Mouse (Mus musculus) intestine, embryonic 16.5 days (tissue): ENCODE measurements around the gene Lin28a. TPM values are rescaled to one million over a fixed set of nuclear protein-coding genes. Genes with fewer than 3 reads are reported as not detected.

Experiments used
- ATAC-seq: fragments of 200-750 bp; cut with Nextera tagmentation; 2 replicates; pipeline ENCODE4 v1.8.0; 2017; ENCODE audit warnings: moderate TSS enrichment, moderate library complexity
- H3K27ac ChIP-seq: fragments of 300-500 bp; sonication (generic); 2 replicates; pipeline ENCODE4 v1.5.1; 2014; ENCODE audit warnings: mild to moderate bottlenecking, low read length
- H3K27me3 ChIP-seq: fragments of 300-500 bp; sonication (generic); replicated peaks from 2 replicates; pipeline ENCODE4 v1.6.1; 2014; ENCODE audit warnings: low read length, control low read depth, mixed read lengths; ENCODE audit not compliant: control insufficient read depth, insufficient read depth
- H3K36me3 ChIP-seq: fragments of 300-500 bp; sonication (generic); 2 replicates; pipeline ENCODE4 v1.6.1; 2014; ENCODE audit warnings: low read length, control low read depth; ENCODE audit not compliant: control insufficient read depth, insufficient read depth
- H3K4me1 ChIP-seq: fragments of 300-500 bp; sonication (generic); 2 replicates; pipeline ENCODE4 v1.6.1; 2014; ENCODE audit warnings: low read length, control low read depth, mixed read lengths; ENCODE audit not compliant: control insufficient read depth, insufficient read depth
- H3K4me2 ChIP-seq: fragments of 300-500 bp; sonication (generic); 2 replicates; pipeline ENCODE4 v1.6.1; 2014; ENCODE audit warnings: low read depth, low read length, control low read depth
- H3K4me3 ChIP-seq: fragments of 300-500 bp; sonication (generic); 2 replicates; pipeline ENCODE4 v1.5.1; 2014; ENCODE audit warnings: mild to moderate bottlenecking, low read length
- H3K9ac ChIP-seq: fragments of 300-500 bp; sonication (generic); 2 replicates; pipeline ENCODE4 v1.6.1; 2014; ENCODE audit warnings: low read depth, low read length
- H3K9me3 ChIP-seq: fragments of 300-500 bp; sonication (generic); 2 replicates; pipeline ENCODE4 v1.6.1; 2016; ENCODE audit warnings: low read length, control low read depth; ENCODE audit not compliant: control insufficient read depth
- WGBS: fragments of 180-500 bp; shearing (Covaris S2); extraction: QIAGEN DNeasy Blood & Tissue Kit; methylation state at CpG from one replicate; pipeline ENCODE4 v1.1.7; 2014; 5-methylcytosine and 5-hydroxymethylcytosine counted together
- polyA plus RNA-seq: library from polyadenylated mRNA; unstranded; fragments of >200 nt; fragmentation: Nextera tagmentation; extraction: Ambion mirVana; gene quantifications from 2 replicates; pipeline ENCODE4 v1.2.1, GENCODE M21; 2015

The Lin28a gene
- polyA plus RNA-seq, 1 experiment from 2014 or later, result 0.10 TPM

DNA sequence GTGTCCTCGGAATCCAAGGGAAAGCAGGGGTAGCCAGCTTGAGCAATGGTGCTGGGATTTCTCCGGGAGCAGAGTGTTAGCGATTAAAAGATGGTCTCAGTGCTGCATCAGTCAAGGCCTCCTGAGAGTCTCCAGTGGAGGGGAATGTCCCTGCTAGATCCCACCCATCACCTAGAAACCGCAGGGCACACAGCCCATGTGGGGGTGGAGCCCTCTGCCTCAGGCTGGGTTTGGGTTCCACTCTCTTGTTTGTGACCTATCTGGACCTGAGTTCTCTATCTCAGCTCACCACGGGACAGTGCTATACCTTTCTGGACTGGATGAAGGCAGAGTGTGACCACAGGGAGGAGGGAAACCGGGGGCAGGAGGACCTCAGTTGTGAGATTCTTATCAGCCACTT lies 40.3 kb upstream of the Lin28a start:
- Histone ChIP-seq H3K4me2 (no peak overlapping the region), H3K9ac (no peak overlapping the region), H3K9me3 (no peaks in the 10 kb centered on the region), H3K4me1 (peaks cover 19% of the 10 kb centered on the region), H3K36me3 (no peaks in the 10 kb centered on the region), H3K27me3 (no peaks in the 10 kb centered on the region), H3K4me3 (no peak overlapping the region), H3K27ac (no peak overlapping the region)
- no peak for ATAC-seq
- WGBS, result 84% methylated on average over 6 of the region's 6 CpGs

DNA sequence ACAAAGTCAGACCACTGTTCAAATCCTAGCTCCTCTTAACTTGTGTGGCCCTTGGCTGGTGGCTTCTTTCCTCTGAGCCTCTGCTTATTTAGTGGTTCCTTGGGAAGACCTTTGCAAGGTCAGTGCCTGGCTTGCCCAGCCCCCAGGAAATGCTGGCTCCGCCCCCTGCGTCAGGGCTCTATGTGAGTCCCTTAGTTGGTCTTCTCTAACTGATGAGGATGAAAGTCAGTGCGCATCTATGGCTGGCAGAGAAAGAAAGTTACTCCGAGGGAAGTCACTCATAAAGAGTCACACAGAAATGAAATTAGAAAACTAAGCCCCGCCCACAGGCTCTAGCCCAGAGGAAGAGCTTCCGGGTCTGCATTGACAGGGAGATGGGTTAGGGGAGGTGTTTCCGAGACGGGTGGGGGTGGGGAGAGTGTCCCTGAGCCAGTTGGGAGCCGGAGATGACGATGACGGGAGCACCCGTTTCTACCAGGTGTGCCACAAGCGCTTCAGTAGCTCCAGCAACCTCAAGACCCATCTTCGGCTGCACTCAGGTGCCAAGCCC lies 39.6 kb upstream of the Lin28a start:
- peaks cover 19% of the 10 kb centered on the region for H3K4me1 ChIP-seq
- no peaks in the 10 kb centered on the region for H3K36me3 ChIP-seq
- WGBS, result 29% methylated on average over 14 of the region's 14 CpGs
- H3K9ac ChIP-seq, result no peak overlapping the region
- no peak overlapping the region for H3K4me3 ChIP-seq
- H3K27ac ChIP-seq, result no peak overlapping the region
- H3K27me3 ChIP-seq, result no peaks in the 10 kb centered on the region
- H3K4me2 ChIP-seq, result peak overlapping the region; percentile 1; the same call in 1 of the 2 replicates
- ATAC-seq, result no peak
- no peaks in the 10 kb centered on the region for H3K9me3 ChIP-seq

DNA sequence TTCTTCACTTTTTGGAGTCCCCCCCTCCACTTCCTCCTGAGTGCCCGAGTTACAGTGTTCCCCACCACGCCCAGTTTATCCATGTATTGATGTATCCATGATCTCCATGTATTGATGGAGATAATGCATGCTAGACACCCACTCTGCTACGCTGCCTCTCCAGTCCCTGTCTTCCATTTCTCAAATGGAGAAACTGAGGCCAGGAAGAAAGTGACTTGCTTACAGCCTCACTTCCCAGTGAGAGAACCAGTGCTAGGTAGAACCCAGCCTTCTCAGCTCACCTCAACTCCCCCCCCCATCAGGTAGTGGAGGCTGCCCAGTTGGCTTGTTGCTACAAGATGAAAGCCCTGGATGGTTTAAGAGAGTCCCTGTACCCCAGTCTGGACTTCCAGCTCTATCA lies 34.9 kb upstream of the Lin28a start, which contains the start of gene Zfp683:
TSS of gene Zfp683 (plus strand) at position 301 of the 400 bp plus-strand sequence.
- no peak for ATAC-seq
- 0 out of 2 replicates have a peak within 1 kb of the TSS, but pooled peaks have one; percentile 24 for H3K9ac ChIP-seq
- H3K36me3 ChIP-seq, result no peaks in the 10 kb centered on the region
- H3K4me1 ChIP-seq, result peaks cover 6% of the 10 kb centered on the region
- H3K27me3 ChIP-seq, result no peaks in the 10 kb centered on the region
- 76% methylated on average over 3 of the region's 3 CpGs for WGBS
- no peak within 1 kb of the TSS for H3K4me3 ChIP-seq
- no peak within 1 kb of the TSS for H3K27ac ChIP-seq
- H3K9me3 ChIP-seq, result no peaks in the 10 kb centered on the region
- H3K4me2 ChIP-seq, result no peak within 1 kb of the TSS

DNA sequence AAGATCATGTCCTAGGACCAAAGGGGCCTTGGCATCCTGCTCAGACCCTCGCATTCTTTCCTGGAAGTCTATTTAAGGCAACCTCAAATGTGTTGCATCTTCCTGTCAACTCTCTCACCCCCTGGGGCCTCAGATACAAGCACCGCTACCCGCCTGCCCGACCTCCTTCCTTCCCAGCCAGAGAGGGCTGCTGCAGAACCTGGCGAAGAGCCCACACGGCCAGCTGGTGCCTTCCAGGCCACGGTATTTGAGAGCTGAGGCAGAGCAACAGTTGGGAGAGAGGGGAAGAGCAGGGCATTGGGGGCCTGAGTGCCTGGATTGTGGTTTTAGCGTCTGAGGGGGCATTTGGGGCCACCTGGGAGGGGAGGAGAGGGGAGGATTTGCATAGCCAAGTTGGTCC lies 33.9 kb upstream of the Lin28a start:
- H3K4me2 ChIP-seq, result no peak overlapping the region
- H3K36me3 ChIP-seq, result no peaks in the 10 kb centered on the region
- 26% methylated on average over 8 of the region's 8 CpGs for WGBS
- no peak overlapping the region for H3K4me3 ChIP-seq
- 0 out of 2 replicates have a peak overlapping the region, but pooled peaks have one; percentile 24 for H3K9ac ChIP-seq
- no peak overlapping the region for H3K27ac ChIP-seq
- no peak; the same call in 1 of the 2 replicates for ATAC-seq
- H3K4me1 ChIP-seq, result peaks cover 6% of the 10 kb centered on the region
- H3K27me3 ChIP-seq, result no peaks in the 10 kb centered on the region
- H3K9me3 ChIP-seq, result no peaks in the 10 kb centered on the region

DNA sequence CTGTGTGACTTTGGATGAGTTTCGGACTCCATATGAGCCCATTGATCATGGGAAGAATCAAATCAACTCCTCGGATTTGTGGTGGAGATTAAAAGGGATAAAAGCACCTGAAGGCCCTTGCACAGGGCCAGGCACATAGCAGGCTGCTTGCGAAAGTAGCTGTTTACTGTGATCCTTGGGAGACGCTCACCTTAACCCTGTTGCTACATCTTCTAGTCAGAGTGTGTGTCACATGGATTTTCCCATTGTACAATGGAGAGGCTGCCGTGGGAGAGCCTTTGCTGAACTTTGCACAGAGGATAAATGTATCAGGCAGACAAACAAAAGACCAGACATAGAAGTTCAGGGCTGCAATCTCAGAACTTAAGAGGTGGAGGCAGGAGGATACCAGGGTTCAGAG lies 33.3 kb upstream of the Lin28a start:
- Histone ChIP-seq H3K4me2 (no peak overlapping the region), H3K9ac (no peak overlapping the region), H3K9me3 (no peaks in the 10 kb centered on the region), H3K27me3 (no peaks in the 10 kb centered on the region), H3K4me3 (no peak overlapping the region), H3K36me3 (no peaks in the 10 kb centered on the region), H3K4me1 (peaks cover 6% of the 10 kb centered on the region), H3K27ac (no peak overlapping the region)
- 75% methylated on average over 5 of the region's 5 CpGs for WGBS
- ATAC-seq, result no peak

DNA sequence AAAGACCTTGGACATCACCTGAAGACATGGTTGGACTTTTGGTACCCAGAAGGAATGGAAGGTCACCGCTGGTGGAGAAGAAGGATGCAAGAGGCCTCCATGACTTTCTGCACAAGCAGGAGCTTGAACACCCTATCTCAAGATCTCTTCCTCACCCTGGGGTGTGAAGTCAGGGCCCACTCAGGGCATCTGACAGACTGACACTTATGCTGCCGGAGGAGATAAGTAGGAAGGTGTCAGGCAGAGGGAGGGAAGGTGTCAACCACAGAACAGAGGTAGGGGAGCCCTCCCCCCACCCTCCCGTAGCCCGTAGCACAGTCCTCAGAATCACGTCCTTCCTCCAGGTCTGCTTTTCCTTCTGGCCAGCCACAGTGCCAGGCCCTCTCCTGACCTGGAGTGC lies 29.0 kb upstream of the Lin28a start:
- Histone ChIP-seq H3K36me3 (no peaks in the 10 kb centered on the region), H3K9ac (no peak overlapping the region), H3K4me1 (peaks cover 2% of the 10 kb centered on the region), H3K4me3 (no peak overlapping the region), H3K27ac (no peak overlapping the region), H3K27me3 (no peaks in the 10 kb centered on the region), H3K4me2 (no peak overlapping the region), H3K9me3 (no peaks in the 10 kb centered on the region)
- ATAC-seq, result no peak
- WGBS, result 65% methylated on average over 5 of the region's 5 CpGs

DNA sequence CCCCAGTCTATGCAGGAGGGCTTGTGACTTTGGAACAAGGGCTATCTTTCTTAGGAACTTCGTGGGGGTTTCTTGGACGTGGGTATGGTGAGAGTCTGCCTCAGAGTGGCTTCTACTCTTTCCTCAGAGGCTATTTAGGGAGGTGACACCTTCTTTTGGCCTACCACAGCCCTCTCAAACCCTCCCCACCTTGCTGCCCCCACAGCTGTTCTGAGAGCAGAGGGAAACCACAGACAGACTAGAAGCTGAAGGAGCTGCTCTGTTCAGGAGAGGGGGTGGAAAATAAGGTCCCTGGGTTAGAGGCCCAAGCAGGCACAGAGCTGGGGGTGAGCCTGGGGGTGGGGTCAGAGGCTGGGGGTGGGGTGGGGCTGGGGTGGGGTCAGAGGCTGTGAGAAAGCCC lies 24.4 kb upstream of the Lin28a start:
- H3K36me3 ChIP-seq, result no peaks in the 10 kb centered on the region
- H3K4me1 ChIP-seq, result 0 out of 2 replicates have a peak, but pooled peaks cover 3% of the 10 kb centered on the region
- ATAC-seq, result no peak
- H3K4me3 ChIP-seq, result no peak overlapping the region
- no peak overlapping the region for H3K9ac ChIP-seq
- no peaks in the 10 kb centered on the region for H3K27me3 ChIP-seq
- no peak overlapping the region for H3K27ac ChIP-seq
- 64% methylated on average over 2 of the region's 2 CpGs for WGBS
- no peaks in the 10 kb centered on the region for H3K9me3 ChIP-seq
- no peak overlapping the region for H3K4me2 ChIP-seq

DNA sequence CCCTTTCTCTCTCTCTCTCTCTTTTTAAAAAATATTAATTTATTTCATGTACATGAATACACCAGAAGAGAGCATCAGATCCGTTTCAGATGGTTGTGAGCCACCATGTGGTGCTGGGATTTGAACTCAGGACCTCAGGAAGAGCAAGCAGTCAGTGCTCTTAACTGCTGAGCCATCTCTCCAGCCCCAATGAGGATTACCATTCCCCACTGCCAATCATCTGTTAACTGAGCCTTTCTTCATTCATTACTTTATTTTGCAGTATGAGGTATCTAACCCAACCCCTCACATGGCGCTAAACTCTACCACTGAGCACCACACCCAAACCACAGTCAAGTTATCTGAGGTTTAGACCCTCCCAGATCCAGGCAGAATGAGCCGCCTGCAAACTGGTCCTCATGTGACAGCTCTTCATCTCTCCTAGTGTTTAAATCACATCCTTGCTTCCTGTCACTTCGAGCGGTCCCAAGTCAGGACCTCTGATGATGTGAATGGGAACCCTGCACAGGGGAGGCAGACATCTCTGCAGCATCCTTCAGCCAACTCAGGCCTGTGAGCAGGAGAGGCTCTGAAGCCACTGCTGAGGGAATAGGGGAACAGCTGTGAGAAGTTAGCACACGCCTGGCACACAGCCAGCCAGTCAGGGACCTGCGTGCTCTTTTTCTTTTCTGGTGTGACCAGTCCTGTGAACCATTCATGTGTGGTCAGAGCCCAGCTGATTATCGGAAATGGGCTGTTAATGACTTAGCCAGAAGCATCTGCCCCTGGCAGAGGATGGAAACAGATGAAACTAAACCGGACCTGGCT lies 22.9 kb upstream of the Lin28a start:
- ATAC-seq, result 0 out of 2 replicates have a peak, but pooled peaks have one; percentile 36
- H3K9me3 ChIP-seq, result no peaks in the 10 kb centered on the region
- H3K4me1 ChIP-seq, result 0 out of 2 replicates have a peak, but pooled peaks cover 3% of the 10 kb centered on the region
- no peaks in the 10 kb centered on the region for H3K36me3 ChIP-seq
- no peak overlapping the region for H3K9ac ChIP-seq
- WGBS, result 40% methylated on average over 9 of the region's 9 CpGs
- no peak overlapping the region for H3K27ac ChIP-seq
- H3K4me3 ChIP-seq, result no peak overlapping the region
- no peaks in the 10 kb centered on the region for H3K27me3 ChIP-seq
- no peak overlapping the region for H3K4me2 ChIP-seq

DNA sequence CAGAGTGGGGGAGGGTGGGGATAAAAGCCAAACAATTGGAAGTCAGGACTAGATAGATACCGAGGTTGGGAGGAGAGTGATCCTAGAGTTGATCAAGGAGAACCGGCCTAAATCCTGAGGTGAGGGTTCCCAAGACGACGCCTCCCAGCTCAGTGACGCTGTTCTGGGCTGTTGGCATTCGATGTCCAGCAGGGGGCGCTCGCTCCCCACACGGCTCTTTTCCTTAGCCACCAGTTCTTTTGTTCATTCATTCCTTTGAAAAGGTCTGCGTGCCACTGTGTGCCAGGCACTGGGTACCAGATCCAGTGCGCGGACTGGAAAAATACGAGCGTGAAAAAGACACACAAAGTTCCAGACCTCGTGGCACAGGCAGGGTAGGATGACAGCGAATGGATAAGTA lies 17.3 kb upstream of the Lin28a start:
- ATAC-seq, result peak; percentile 60
- Histone ChIP-seq H3K4me2 (no peak overlapping the region), H3K4me1 (no peaks in the 10 kb centered on the region), H3K9ac (no peak overlapping the region), H3K9me3 (no peaks in the 10 kb centered on the region), H3K4me3 (no peak overlapping the region), H3K27me3 (no peaks in the 10 kb centered on the region), H3K27ac (no peak overlapping the region), H3K36me3 (no peaks in the 10 kb centered on the region)
- 5% methylated on average over 16 of the region's 16 CpGs for WGBS
